Mouse (Mus musculus): ENCODE results near the gene Smyd3. TPM values are rescaled to one million over a fixed set of nuclear protein-coding genes. Genes with fewer than 3 reads are reported as not detected.
A peak's percentile ranks its signal among the peaks of the same experiment; 100 is the strongest.

The Smyd3 gene
- polyA plus RNA-seq, 1 experiment from 2014 or later, result 18.8 TPM

GRCm38 (mm10) chr1:178991045-178991444, 526.8 kb downstream of the Smyd3 start:
- Histone ChIP-seq H3K4me1 (no peaks in the 10 kb centered on the region), H3K9ac (no peak overlapping the region), H3K36me3 (no peaks in the 10 kb centered on the region), H3K27me3 (replicated peaks) (no peaks in the 10 kb centered on the region), H3K4me2 (replicated peaks) (no peak overlapping the region), H3K27ac (no peak overlapping the region), H3K9me3 (no peaks in the 10 kb centered on the region), H3K4me3 (no peak overlapping the region)
- whole genome bisulfite sequencing, result 87% methylated on average over 6 of the region's 6 CpGs
- no peak for ATAC-seq (ENCODE audit: low FRiP score, low read depth)

- no peaks in the 10 kb centered on the region for H3K9me3 ChIP-seq
- 79% methylated on average over 4 of the region's 4 CpGs for WGBS
- H3K27ac ChIP-seq, result no peak overlapping the region
- H3K27me3 ChIP-seq (replicated peaks), result no peaks in the 10 kb centered on the region
- H3K4me3 ChIP-seq, result no peak overlapping the region
- no peaks in the 10 kb centered on the region for H3K4me1 ChIP-seq
- H3K36me3 ChIP-seq, result no peaks in the 10 kb centered on the region
- no peak overlapping the region for H3K9ac ChIP-seq
- no peak overlapping the region for H3K4me2 ChIP-seq (replicated peaks)
- no peak for ATAC-seq (ENCODE audit: low FRiP score, low read depth)
Measured at GRCm38 (mm10) chr1:178989485-178989884, 528.4 kb downstream of the Smyd3 start.

- H3K4me1 ChIP-seq, result no peaks in the 10 kb centered on the region
- no peaks in the 10 kb centered on the region for H3K36me3 ChIP-seq
- no peak for ATAC-seq (ENCODE audit: low FRiP score, low read depth)
- H3K4me3 ChIP-seq, result no peak overlapping the region
- no peak overlapping the region for H3K27ac ChIP-seq
- whole genome bisulfite sequencing, result 87% methylated on average over 1 of the region's 1 CpGs
- H3K4me2 ChIP-seq (replicated peaks), result no peak overlapping the region
- no peaks in the 10 kb centered on the region for H3K9me3 ChIP-seq
- no peak overlapping the region for H3K9ac ChIP-seq
- H3K27me3 ChIP-seq (replicated peaks), result no peaks in the 10 kb centered on the region
Measured at GRCm38 (mm10) chr1:178988176-178988575, 529.7 kb downstream of the Smyd3 start.

- H3K4me2 ChIP-seq (replicated peaks), result no peak overlapping the region
- no peak for ATAC-seq (ENCODE audit: low FRiP score, low read depth)
- H3K27ac ChIP-seq, result no peak overlapping the region
- WGBS, result 72% methylated on average over 5 of the region's 5 CpGs
- no peaks in the 10 kb centered on the region; the same call in 1 of the 2 replicates for H3K4me1 ChIP-seq
- no peaks in the 10 kb centered on the region for H3K9me3 ChIP-seq
- H3K36me3 ChIP-seq, result no peaks in the 10 kb centered on the region
- no peaks in the 10 kb centered on the region for H3K27me3 ChIP-seq (replicated peaks)
- no peak overlapping the region for H3K9ac ChIP-seq
- H3K4me3 ChIP-seq, result no peak overlapping the region
Measured at GRCm38 (mm10) chr1:178981641-178982040, 536.2 kb downstream of the Smyd3 start.

DNA sequence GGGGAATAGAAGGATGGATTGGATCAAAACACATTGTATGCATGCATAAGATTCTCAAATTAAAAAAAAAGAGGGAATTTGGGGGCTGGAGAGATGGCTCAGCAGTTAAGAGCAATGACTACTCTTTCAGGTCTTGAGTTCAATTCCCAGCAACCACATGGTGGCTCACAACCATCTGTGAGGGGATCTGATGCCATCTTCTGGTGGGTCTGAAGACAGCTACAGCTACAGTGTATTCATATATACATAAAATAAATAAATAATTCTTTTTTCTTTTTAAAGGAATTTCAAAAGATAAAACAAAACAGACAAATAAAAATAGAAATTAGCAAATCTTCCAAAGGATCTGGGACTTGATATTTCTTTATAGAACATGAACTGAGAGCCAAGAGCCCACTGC, 537.7 kb downstream of the Smyd3 start:
- H3K4me1 ChIP-seq, result no peaks in the 10 kb centered on the region; the same call in 1 of the 2 replicates
- H3K27ac ChIP-seq, result no peak overlapping the region
- no peaks in the 10 kb centered on the region for H3K27me3 ChIP-seq (replicated peaks)
- no peaks in the 10 kb centered on the region for H3K9me3 ChIP-seq
- H3K9ac ChIP-seq, result no peak overlapping the region
- ATAC-seq (ENCODE audit: low FRiP score, low read depth), result no peak
- H3K4me2 ChIP-seq (replicated peaks), result no peak overlapping the region
- no peak overlapping the region for H3K4me3 ChIP-seq
- H3K36me3 ChIP-seq, result no peaks in the 10 kb centered on the region

DNA sequence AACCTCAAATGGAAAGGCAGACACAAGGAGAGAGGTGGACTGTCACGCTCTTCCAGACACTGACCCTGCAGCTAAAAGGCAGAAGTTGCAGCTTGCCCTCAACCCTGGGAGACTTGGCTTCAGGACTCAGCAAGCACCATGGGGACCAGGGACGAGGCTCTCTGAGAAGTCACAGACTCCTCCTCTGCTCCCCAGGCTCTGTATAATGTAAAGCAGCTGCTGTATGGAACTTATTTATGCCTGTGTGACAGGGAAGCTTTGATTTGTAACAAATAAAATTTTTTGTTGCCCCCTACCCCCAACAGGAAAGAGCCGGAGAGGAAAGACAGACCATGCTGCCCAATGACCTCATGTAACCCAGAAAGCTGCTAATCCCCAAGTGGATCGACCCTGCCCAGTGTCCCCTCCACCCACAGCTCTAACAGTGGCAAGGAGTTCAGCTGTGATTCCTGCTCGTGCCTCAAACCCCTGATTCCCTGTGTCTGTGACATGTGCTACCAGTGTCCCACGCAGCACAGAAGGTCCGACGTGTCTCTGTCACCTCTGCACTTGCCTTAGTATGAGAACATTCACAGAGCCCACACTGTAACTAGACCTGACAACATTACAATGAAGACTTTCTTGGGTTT, 539.1 kb downstream of the Smyd3 start:
- ATAC-seq (ENCODE audit: low FRiP score, low read depth), result no peak
- Histone ChIP-seq H3K9me3 (no peaks in the 10 kb centered on the region), H3K36me3 (no peaks in the 10 kb centered on the region), H3K4me2 (replicated peaks) (no peak overlapping the region), H3K4me1 (no peaks in the 10 kb centered on the region; the same call in 1 of the 2 replicates), H3K9ac (no peak overlapping the region), H3K27me3 (replicated peaks) (no peaks in the 10 kb centered on the region), H3K27ac (no peak overlapping the region), H3K4me3 (no peak overlapping the region)
- WGBS, result 70% methylated on average over 8 of the region's 8 CpGs

- Histone ChIP-seq H3K27me3 (replicated peaks) (no peaks in the 10 kb centered on the region), H3K27ac (no peak overlapping the region), H3K36me3 (no peaks in the 10 kb centered on the region), H3K4me1 (no peaks in the 10 kb centered on the region), H3K4me2 (replicated peaks) (no peak overlapping the region), H3K9ac (no peak overlapping the region), H3K4me3 (no peak overlapping the region), H3K9me3 (no peaks in the 10 kb centered on the region)
- WGBS, result 93% methylated on average over 10 of the region's 10 CpGs
- ATAC-seq (ENCODE audit: low FRiP score, low read depth), result no peak
Measured at GRCm38 (mm10) chr1:178972055-178972454, 545.8 kb downstream of the Smyd3 start.

DNA sequence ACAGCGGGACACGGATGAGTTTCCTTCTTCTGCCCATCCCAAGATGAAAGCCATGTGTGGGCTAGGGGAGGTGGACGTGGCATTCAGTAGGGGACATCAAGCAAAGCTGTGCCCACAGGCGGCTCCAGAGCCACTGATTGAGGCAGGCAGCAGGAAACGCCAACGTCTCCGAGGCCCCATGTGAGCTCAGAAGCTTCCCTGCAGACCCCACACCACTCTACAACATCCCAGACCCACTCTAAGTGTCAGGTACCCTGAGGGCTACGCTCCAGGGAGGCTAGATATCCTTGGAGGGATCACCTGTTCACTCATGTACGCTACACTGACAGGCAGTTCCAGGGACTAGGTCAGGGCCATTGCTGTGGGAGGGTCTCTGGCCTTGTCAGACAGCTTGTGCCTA, 556.2 kb downstream of the Smyd3 start:
- 72% methylated on average over 9 of the region's 9 CpGs for WGBS
- H3K9ac ChIP-seq, result no peak overlapping the region
- ATAC-seq (ENCODE audit: low FRiP score, low read depth), result no peak
- H3K4me1 ChIP-seq, result peaks cover 13% of the 10 kb centered on the region; the same call in 1 of the 2 replicates
- no peak overlapping the region for H3K27ac ChIP-seq
- no peak overlapping the region for H3K4me2 ChIP-seq (replicated peaks)
- H3K9me3 ChIP-seq, result no peaks in the 10 kb centered on the region
- no peaks in the 10 kb centered on the region; the same call in 1 of the 2 replicates for H3K27me3 ChIP-seq (replicated peaks)
- H3K36me3 ChIP-seq, result no peaks in the 10 kb centered on the region
- H3K4me3 ChIP-seq, result no peak overlapping the region

- H3K4me2 ChIP-seq (replicated peaks), result no peak overlapping the region
- peak; percentile 70 for ATAC-seq (ENCODE audit: low FRiP score, low read depth)
- H3K36me3 ChIP-seq, result no peaks in the 10 kb centered on the region
- H3K27ac ChIP-seq, result no peak overlapping the region
- no peaks in the 10 kb centered on the region for H3K9me3 ChIP-seq
- H3K9ac ChIP-seq, result no peak overlapping the region
- WGBS, result 39% methylated on average over 7 of the region's 7 CpGs
- peaks cover 13% of the 10 kb centered on the region; the same call in 1 of the 2 replicates for H3K4me1 ChIP-seq
- H3K27me3 ChIP-seq (replicated peaks), result no peaks in the 10 kb centered on the region; the same call in 1 of the 2 replicates
- no peak overlapping the region for H3K4me3 ChIP-seq
Measured at GRCm38 (mm10) chr1:178960015-178960559, 557.8 kb downstream of the Smyd3 start.

DNA sequence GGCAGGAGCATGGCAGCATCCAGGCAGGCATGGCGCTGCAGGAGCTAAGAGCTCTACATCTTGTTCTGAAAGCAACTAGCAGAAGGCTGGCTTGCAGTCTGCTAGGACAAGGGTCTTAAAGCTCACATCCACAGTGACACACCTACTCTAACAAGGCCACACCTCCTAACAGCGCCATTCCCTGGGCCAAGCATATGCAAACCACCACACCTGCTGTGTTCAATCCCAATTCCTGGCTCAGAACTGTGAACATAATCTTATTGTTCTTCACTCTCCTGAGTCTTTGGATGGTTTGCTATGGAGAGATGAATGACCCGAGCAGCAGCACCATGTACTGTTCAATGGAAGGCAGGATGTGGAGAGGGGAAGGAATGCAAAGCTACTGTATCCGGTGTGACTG, 559.2 kb downstream of the Smyd3 start:
- H3K27ac ChIP-seq, result no peak overlapping the region
- H3K4me3 ChIP-seq, result no peak overlapping the region
- H3K36me3 ChIP-seq, result no peaks in the 10 kb centered on the region
- H3K9me3 ChIP-seq, result no peaks in the 10 kb centered on the region
- H3K27me3 ChIP-seq (replicated peaks), result no peaks in the 10 kb centered on the region; the same call in 1 of the 2 replicates
- no peak for ATAC-seq (ENCODE audit: low FRiP score, low read depth)
- peaks cover 13% of the 10 kb centered on the region; the same call in 1 of the 2 replicates for H3K4me1 ChIP-seq
- WGBS, result 87% methylated on average over 4 of the region's 4 CpGs
- no peak overlapping the region for H3K9ac ChIP-seq
- no peak overlapping the region for H3K4me2 ChIP-seq (replicated peaks)

DNA sequence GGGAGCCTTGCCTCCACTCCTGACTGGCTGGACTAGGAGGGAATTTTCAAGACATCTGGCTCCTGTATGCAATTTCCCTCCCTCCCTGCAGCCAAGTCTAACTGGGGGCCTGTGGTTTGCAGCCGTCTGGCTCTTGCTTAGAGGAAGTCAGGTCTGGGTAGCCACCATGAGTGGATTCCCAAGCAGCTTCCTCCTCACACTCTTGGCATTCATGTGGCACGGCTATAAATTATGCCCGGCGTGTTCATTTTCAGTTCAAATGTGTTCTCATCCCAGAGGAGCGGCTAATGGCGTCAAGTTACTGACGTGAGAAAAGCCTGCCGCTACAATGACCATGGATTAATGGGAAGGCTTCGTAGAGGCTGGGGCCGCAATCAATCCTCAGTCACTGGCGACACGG, 564.9 kb downstream of the Smyd3 start:
- peaks cover 14% of the 10 kb centered on the region for H3K4me1 ChIP-seq
- ATAC-seq (ENCODE audit: low FRiP score, low read depth), result peak; percentile 79
- peak overlapping the region; percentile 1; the same call in 1 of the 2 replicates for H3K4me2 ChIP-seq (replicated peaks)

GRCm38 (mm10) chr1:178942251-178942963, 575.4 kb downstream of the Smyd3 start:
- H3K9ac ChIP-seq, result no peak overlapping the region
- no peaks in the 10 kb centered on the region for H3K36me3 ChIP-seq
- H3K9me3 ChIP-seq, result no peaks in the 10 kb centered on the region
- 48% methylated on average over 7 of the region's 7 CpGs for WGBS
- H3K27ac ChIP-seq, result no peak overlapping the region
- H3K4me3 ChIP-seq, result no peak overlapping the region
- no peak overlapping the region for H3K4me2 ChIP-seq (replicated peaks)
- H3K4me1 ChIP-seq, result peaks cover 14% of the 10 kb centered on the region; the same call in 1 of the 2 replicates
- no peak for ATAC-seq (ENCODE audit: low FRiP score, low read depth)
- H3K27me3 ChIP-seq (replicated peaks), result no peaks in the 10 kb centered on the region

More for the DNA sequence above, 564.9 kb downstream of the Smyd3 start:
- no peak overlapping the region for H3K27ac ChIP-seq
- WGBS, result 25% methylated on average over 12 of the region's 12 CpGs
- no peak overlapping the region for H3K4me3 ChIP-seq
- H3K36me3 ChIP-seq, result no peaks in the 10 kb centered on the region
- H3K9ac ChIP-seq, result no peak overlapping the region
- peaks cover 4% of the 10 kb centered on the region; the same call in 1 of the 2 replicates for H3K9me3 ChIP-seq
- no peaks in the 10 kb centered on the region for H3K27me3 ChIP-seq (replicated peaks)
